ENCODE assay signal across 14 mouse cellular contexts in the genomic region with DNA sequence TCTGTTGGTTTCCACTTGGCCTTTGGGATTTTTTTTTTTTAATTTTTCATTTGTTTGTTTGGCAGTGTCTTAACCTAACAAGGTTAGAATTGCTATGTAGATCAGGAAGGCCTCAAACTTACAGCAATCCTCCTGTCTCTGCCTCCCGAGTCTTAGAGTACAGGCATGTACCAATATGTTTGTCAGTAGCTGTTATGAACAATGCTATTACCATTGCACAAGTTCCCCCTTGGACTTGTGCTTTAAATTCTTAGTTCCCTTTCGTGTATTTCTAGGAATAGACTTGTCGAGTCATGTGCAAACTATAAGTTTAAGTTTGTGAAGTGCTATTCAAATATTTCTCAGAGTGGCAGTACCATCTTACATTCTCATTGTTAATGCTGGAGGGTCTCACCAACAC.
"Had no signal": no experiment of that assay in that cellular context is flagged by ENCODE, and none has a peak within 500 bp of the region (broad histone marks: within the 10 kb centered on the region; RNA-seq: fewer than 3 reads in every experiment).

No protein-coding gene starts in this region.

- ATAC-seq: midbrain, embryonic 16.5 days had no signal

- DNase-seq: lung, adult 18-20 months; lung, embryonic 14.5 days; lung, postnatal 10 days; lung, postnatal 4 days; midbrain, embryonic 14.5 days; right cerebral cortex, postnatal 14 days; thymus, adult 18-20 months; thymus, postnatal 14 days; thymus, postnatal 36 days had no signal

- H3K27ac ChIP-seq: liver, embryonic 14.5 days; midbrain, embryonic 10.5 days; midbrain, embryonic 12.5 days; neural tube, embryonic 12.5 days had no signal

- H3K4me3 ChIP-seq: midbrain, embryonic 10.5 days; midbrain, embryonic 12.5 days; neural tube, embryonic 12.5 days had no signal
